Mouse (Mus musculus) forebrain, postnatal 0 days (tissue): ENCODE results near the gene Dmkn. TPM values are rescaled to one million over a fixed set of nuclear protein-coding genes. Genes with fewer than 3 reads are reported as not detected.

ENCODE experiments used
- ATAC-seq: fragments of 200-750 bp; cut with Nextera tagmentation; 2 replicates; pipeline ENCODE4 v1.8.0; 2017; ENCODE audit warnings: mild to moderate bottlenecking, moderate library complexity
- DNase-seq: peaks from one replicate; pipeline ENCODE4 v3.0.0-alpha.2; 2015
- H3K27ac ChIP-seq: fragments of 300-500 bp; sonication (generic); 2 replicates; pipeline ENCODE4 v1.5.1; 2014; ENCODE audit warnings: low read depth, mild to moderate bottlenecking, antibody characterized with exemption, low read length, moderate library complexity, mixed read lengths
- H3K27me3 ChIP-seq: fragments of 300-500 bp; sonication (generic); 2 replicates; pipeline ENCODE4 v1.6.1; 2014; ENCODE audit warnings: mild to moderate bottlenecking, low read length, mixed read lengths; ENCODE audit not compliant: insufficient read depth
- H3K36me3 ChIP-seq: fragments of 300-500 bp; sonication (generic); 2 replicates; pipeline ENCODE4 v1.6.1; 2014; ENCODE audit warnings: mild to moderate bottlenecking, moderate library complexity; ENCODE audit not compliant: insufficient read depth
- H3K4me1 ChIP-seq: fragments of 300-500 bp; sonication (generic); 2 replicates; pipeline ENCODE4 v1.6.1; 2014; ENCODE audit warnings: antibody characterized with exemption; ENCODE audit not compliant: insufficient read depth
- H3K4me2 ChIP-seq: fragments of 300-500 bp; sonication (generic); 2 replicates; pipeline ENCODE4 v1.6.1; 2014; ENCODE audit warnings: low read depth, mild to moderate bottlenecking, moderate library complexity
- H3K4me3 ChIP-seq: fragments of 300-500 bp; sonication (generic); 2 replicates; pipeline ENCODE4 v1.5.1; 2014; ENCODE audit warnings: low read depth, low read length, mixed read lengths
- H3K9ac ChIP-seq: fragments of 300-500 bp; sonication (generic); 2 replicates; pipeline ENCODE4 v1.6.1; 2014; ENCODE audit warnings: mild to moderate bottlenecking
- H3K9me3 ChIP-seq: fragments of 300-500 bp; sonication (generic); 2 replicates; pipeline ENCODE4 v1.6.1; 2016; ENCODE audit warnings: low read length
- CTCF ChIP-seq: sonication (generic); IDR thresholded peaks from 2 replicates; pipeline ENCODE4 v1.5.1; 2016; ENCODE audit warnings: antibody characterized with exemption, control low read depth, low read depth
- WGBS: fragments of 180-500 bp; shearing (Covaris S2); extraction: QIAGEN DNeasy Blood & Tissue Kit; methylation state at CpG from one replicate; pipeline ENCODE4 v1.1.7; 2014; 5-methylcytosine and 5-hydroxymethylcytosine counted together
- polyA plus RNA-seq: library from polyadenylated mRNA; unstranded; fragments of >200 nt; fragmentation: Nextera tagmentation; extraction: Ambion mirVana; gene quantifications from 2 replicates; pipeline ENCODE4 v1.2.1, GENCODE M21; 2015
- total RNA-seq: library from RNA; depleted of rRNA; stranded (reverse); fragments of >200 nt; gene quantifications from 2 replicates; pipeline ENCODE4 v1.2.3, GENCODE M21; 2014

The Dmkn gene
- total and polyA plus RNA-seq, 2 experiments from 2014 or later, result 5.2 to 7.2 TPM

GRCm38 (mm10) chr7:30794921-30795320 lies 31.4 kb downstream of the Dmkn start:
- ATAC-seq, result no peak

GRCm38 (mm10) chr7:30796790-30797189 lies 33.2 kb downstream of the Dmkn start:
- WGBS, result 88% methylated on average over 1 of the region's 1 CpGs
- ATAC-seq (no peak), DNase-seq (peak; percentile 7)
- no peaks in the 10 kb centered on the region for H3K36me3 ChIP-seq
- H3K9ac ChIP-seq, result no peak overlapping the region
- H3K9me3 ChIP-seq, result no peaks in the 10 kb centered on the region
- no peak overlapping the region for H3K27ac ChIP-seq
- TF ChIP-seq CTCF, result no peak
- no peaks in the 10 kb centered on the region for H3K27me3 ChIP-seq
- H3K4me3 ChIP-seq, result no peak overlapping the region
- no peak overlapping the region for H3K4me2 ChIP-seq
- no peaks in the 10 kb centered on the region for H3K4me1 ChIP-seq

More at GRCm38 (mm10) chr7:30794921-30795320, 31.4 kb downstream of the Dmkn start:
- H3K27me3 ChIP-seq, result no peaks in the 10 kb centered on the region
- no peak for DNase-seq
- no peaks in the 10 kb centered on the region for H3K9me3 ChIP-seq
- no peak overlapping the region for H3K4me2 ChIP-seq
- no peaks in the 10 kb centered on the region for H3K4me1 ChIP-seq
- no peak overlapping the region for H3K4me3 ChIP-seq
- H3K27ac ChIP-seq, result no peak overlapping the region
- TF ChIP-seq CTCF, result no peak
- no peaks in the 10 kb centered on the region for H3K36me3 ChIP-seq
- H3K9ac ChIP-seq, result no peak overlapping the region

GRCm38 (mm10) chr7:30800653-30801052 lies 37.1 kb downstream of the Dmkn start:
- H3K27ac ChIP-seq, result no peak overlapping the region
- no peak for TF ChIP-seq CTCF
- no peaks in the 10 kb centered on the region for H3K9me3 ChIP-seq
- H3K27me3 ChIP-seq, result no peaks in the 10 kb centered on the region
- DNase-seq (no peak), ATAC-seq (no peak)
- no peak overlapping the region for H3K9ac ChIP-seq
- no peak overlapping the region for H3K4me2 ChIP-seq
- H3K4me3 ChIP-seq, result no peak overlapping the region
- H3K4me1 ChIP-seq, result no peaks in the 10 kb centered on the region
- no peaks in the 10 kb centered on the region for H3K36me3 ChIP-seq

GRCm38 (mm10) chr7:30803256-30803655 lies 39.7 kb downstream of the Dmkn start:
- Histone ChIP-seq H3K4me2 (no peak overlapping the region), H3K27ac (no peak overlapping the region), H3K27me3 (no peaks in the 10 kb centered on the region), H3K4me3 (no peak overlapping the region), H3K9me3 (no peaks in the 10 kb centered on the region), H3K4me1 (no peaks in the 10 kb centered on the region), H3K9ac (no peak overlapping the region), H3K36me3 (no peaks in the 10 kb centered on the region)
- TF ChIP-seq CTCF, result no peak
- DNase-seq, result no peak
- ATAC-seq, result no peak
- WGBS, result 97% methylated on average over 3 of the region's 3 CpGs

GRCm38 (mm10) chr7:30804026-30804715 lies 40.6 kb downstream of the Dmkn start:
- Histone ChIP-seq H3K4me2 (no peak overlapping the region), H3K36me3 (no peaks in the 10 kb centered on the region), H3K4me3 (no peak overlapping the region), H3K9ac (no peak overlapping the region), H3K27me3 (no peaks in the 10 kb centered on the region), H3K27ac (no peak overlapping the region), H3K4me1 (no peaks in the 10 kb centered on the region), H3K9me3 (no peaks in the 10 kb centered on the region)
- no peak for TF ChIP-seq CTCF
- WGBS, result 87% methylated on average over 9 of the region's 9 CpGs
- DNase-seq (no peak), ATAC-seq (no peak)

- 47% methylated on average over 6 of the region's 6 CpGs for WGBS
- no peaks in the 10 kb centered on the region for H3K27me3 ChIP-seq
- no peaks in the 10 kb centered on the region for H3K9me3 ChIP-seq
- H3K4me3 ChIP-seq, result no peak overlapping the region
- DNase-seq, result no peak
- H3K36me3 ChIP-seq, result no peaks in the 10 kb centered on the region
- TF ChIP-seq CTCF, result peak; percentile 33; the same call in 1 of the 2 replicates
- H3K9ac ChIP-seq, result no peak overlapping the region
- no peak overlapping the region for H3K4me2 ChIP-seq
- H3K4me1 ChIP-seq, result no peaks in the 10 kb centered on the region
- no peak for ATAC-seq
- no peak overlapping the region for H3K27ac ChIP-seq
Observed at GRCm38 (mm10) chr7:30805924-30806323, 42.4 kb downstream of the Dmkn start.

- Histone ChIP-seq H3K9ac (no peak overlapping the region), H3K4me3 (no peak overlapping the region), H3K9me3 (no peaks in the 10 kb centered on the region), H3K27ac (no peak overlapping the region), H3K36me3 (no peaks in the 10 kb centered on the region), H3K4me1 (no peaks in the 10 kb centered on the region), H3K27me3 (no peaks in the 10 kb centered on the region), H3K4me2 (no peak overlapping the region)
- TF ChIP-seq CTCF, result peak; percentile 37; the same call in 1 of the 2 replicates
- ATAC-seq (no peak), DNase-seq (no peak)
- WGBS, result 52% methylated on average over 6 of the region's 6 CpGs
Observed at GRCm38 (mm10) chr7:30810319-30810718, 46.8 kb downstream of the Dmkn start.
